Mouse (Mus musculus) forebrain, embryonic 11.5 days (tissue): ENCODE measurements around the gene Lmln. TPM values are rescaled to one million over a fixed set of nuclear protein-coding genes. Genes with fewer than 3 reads are reported as not detected.

Experiments used
- ATAC-seq: fragments of 200-750 bp; cut with Nextera tagmentation; replicated peaks from 2 replicates; pipeline ENCODE4 v1.8.0; 2017; ENCODE audit warnings: moderate TSS enrichment; ENCODE audit not compliant: low FRiP score
- DNase-seq: peaks from one replicate; pipeline ENCODE4 v3.0.0-alpha.2; 2017; ENCODE audit warnings: low spot score
- H3K27ac ChIP-seq: fragments of 300-500 bp; sonication (generic); 2 replicates; pipeline ENCODE4 v1.5.1; 2014; ENCODE audit warnings: low read depth, low read length
- H3K27me3 ChIP-seq: fragments of 300-500 bp; sonication (generic); 2 replicates; pipeline ENCODE4 v1.6.1; 2014; ENCODE audit warnings: mild to moderate bottlenecking, low read length, mixed read lengths; ENCODE audit not compliant: control insufficient read depth, insufficient read depth
- H3K36me3 ChIP-seq: fragments of 300-500 bp; sonication (generic); 2 replicates; pipeline ENCODE4 v1.6.1; 2014; ENCODE audit warnings: mild to moderate bottlenecking, low read length, moderate library complexity, mixed read lengths; ENCODE audit not compliant: control insufficient read depth, insufficient read depth
- H3K4me1 ChIP-seq: fragments of 300-500 bp; sonication (generic); replicated peaks from 2 replicates; pipeline ENCODE4 v1.6.1; 2014; ENCODE audit warnings: low read length, mixed read lengths; ENCODE audit not compliant: control insufficient read depth, insufficient read depth
- H3K4me2 ChIP-seq: fragments of 300-500 bp; sonication (generic); 2 replicates; pipeline ENCODE4 v1.6.1; 2014; ENCODE audit warnings: low read depth, mild to moderate bottlenecking, low read length, moderate library complexity, mixed read lengths; ENCODE audit not compliant: severe bottlenecking
- H3K4me3 ChIP-seq: fragments of 300-500 bp; sonication (generic); 2 replicates; pipeline ENCODE4 v1.5.1; 2014; ENCODE audit warnings: low read depth, low read length
- H3K9ac ChIP-seq: fragments of 300-500 bp; sonication (generic); 2 replicates; pipeline ENCODE4 v1.6.1; 2014; ENCODE audit warnings: low read length
- H3K9me3 ChIP-seq: fragments of 300-500 bp; sonication (generic); 2 replicates; pipeline ENCODE4 v1.6.1; 2016; ENCODE audit warnings: low read length, mixed read lengths; ENCODE audit not compliant: control insufficient read depth
- WGBS: fragments of 180-500 bp; shearing (Covaris S2); extraction: QIAGEN DNeasy Blood & Tissue Kit; methylation state at CpG from one replicate; pipeline ENCODE4 v1.1.7; 2014; 5-methylcytosine and 5-hydroxymethylcytosine counted together
- polyA plus RNA-seq: library from polyadenylated mRNA; unstranded; fragments of >200 nt; fragmentation: Nextera tagmentation; extraction: Ambion mirVana; gene quantifications from 2 replicates; pipeline ENCODE4 v1.2.1, GENCODE M21; 2014

Gene Lmln
- polyA plus RNA-seq, 1 experiment from 2014 or later = 4.5 TPM

- 76% methylated on average over 2 of the region's 2 CpGs for WGBS
- no peak for DNase-seq
- peaks cover 12% of the 10 kb centered on the region for H3K4me1 ChIP-seq
- no peak for ATAC-seq
- H3K4me2 ChIP-seq = no peak overlapping the region
- no peak overlapping the region for H3K4me3 ChIP-seq
- H3K9ac ChIP-seq = no peak overlapping the region
- H3K27ac ChIP-seq = no peak overlapping the region
- peaks cover 8% of the 10 kb centered on the region; the same call in 1 of the 2 replicates for H3K36me3 ChIP-seq
- no peaks in the 10 kb centered on the region for H3K27me3 ChIP-seq
- H3K9me3 ChIP-seq = no peaks in the 10 kb centered on the region
Measured at GRCm38 (mm10) chr16:33060926-33061325, 1.4 kb upstream of the Lmln start.

DNA sequence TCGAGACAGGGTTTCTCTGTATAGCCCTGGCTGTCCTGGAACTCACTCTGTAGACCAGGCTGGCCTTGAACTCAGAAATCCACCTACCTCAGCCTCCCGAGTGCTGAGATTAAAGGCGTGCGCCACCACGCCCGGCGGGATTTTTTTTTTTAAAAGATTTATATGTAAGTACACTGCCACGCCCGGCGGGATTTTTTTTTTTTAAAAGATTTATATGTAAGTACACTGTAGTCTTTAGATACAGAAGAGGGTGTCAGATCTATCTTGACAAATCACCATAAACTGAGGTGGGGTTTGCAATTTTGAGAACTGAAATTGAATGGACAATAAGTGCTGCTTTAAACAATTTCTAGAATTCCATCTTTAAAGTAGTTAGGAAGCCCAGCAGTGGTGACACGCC is 921 bp upstream of the Lmln start:
- H3K9ac ChIP-seq = no peak overlapping the region; the same call in 1 of the 2 replicates
- H3K9me3 ChIP-seq = no peaks in the 10 kb centered on the region
- H3K4me1 ChIP-seq = peaks cover 12% of the 10 kb centered on the region
- no peak overlapping the region for H3K4me3 ChIP-seq
- no peak overlapping the region; the same call in 1 of the 2 replicates for H3K4me2 ChIP-seq
- 47% methylated on average over 11 of the region's 11 CpGs for WGBS
- peak overlapping the region; percentile 78 for H3K27ac ChIP-seq
- peaks cover 8% of the 10 kb centered on the region; the same call in 1 of the 2 replicates for H3K36me3 ChIP-seq
- no peaks in the 10 kb centered on the region for H3K27me3 ChIP-seq
- DNase-seq (no peak), ATAC-seq (no peak)

DNA sequence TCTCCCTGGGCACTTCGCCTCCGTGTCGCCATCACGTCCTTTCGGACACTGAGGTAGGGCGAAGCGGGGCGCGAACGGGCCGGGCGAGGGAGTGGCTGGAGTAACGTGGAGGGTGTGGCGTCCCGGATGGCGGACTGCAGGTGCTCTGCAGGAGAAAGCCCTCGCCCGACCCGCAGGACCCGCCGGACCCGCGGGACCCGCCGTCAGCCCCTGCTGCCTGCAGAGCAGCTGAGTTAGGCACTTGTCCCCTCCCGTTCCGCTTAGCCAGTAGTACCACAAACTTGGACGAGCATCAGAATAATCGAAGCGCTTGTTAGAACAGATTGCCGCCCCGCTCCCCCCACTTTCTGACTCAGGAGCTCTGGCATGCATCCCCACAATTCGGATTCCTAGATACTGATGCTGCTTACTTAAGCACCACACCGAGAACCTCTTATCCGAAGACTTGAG is 386 bp downstream of the Lmln start:
- Histone ChIP-seq H3K27ac (peak overlapping the region; percentile 78), H3K36me3 (peaks cover 8% of the 10 kb centered on the region; the same call in 1 of the 2 replicates), H3K9me3 (no peaks in the 10 kb centered on the region), H3K27me3 (no peaks in the 10 kb centered on the region), H3K4me2 (peak overlapping the region; percentile 78), H3K4me3 (peak overlapping the region; percentile 73), H3K4me1 (peaks cover 12% of the 10 kb centered on the region), H3K9ac (peak overlapping the region; percentile 87)
- no peak for DNase-seq
- peak; percentile 78; the same call in 1 of the 2 replicates for ATAC-seq
- WGBS = 0% methylated on average over 35 of the region's 35 CpGs

GRCm38 (mm10) chr16:33063267-33063666 is 946 bp downstream of the Lmln start:
- no peaks in the 10 kb centered on the region for H3K27me3 ChIP-seq
- peaks cover 8% of the 10 kb centered on the region for H3K4me1 ChIP-seq
- peak overlapping the region; percentile 87 for H3K9ac ChIP-seq
- no peak for DNase-seq
- WGBS = 21% methylated on average over 7 of the region's 7 CpGs
- peak overlapping the region; percentile 78 for H3K4me2 ChIP-seq
- no peaks in the 10 kb centered on the region for H3K9me3 ChIP-seq
- H3K27ac ChIP-seq = no peak overlapping the region
- peak overlapping the region; percentile 73 for H3K4me3 ChIP-seq
- no peak for ATAC-seq
- peaks cover 7% of the 10 kb centered on the region; the same call in 1 of the 2 replicates for H3K36me3 ChIP-seq

DNA sequence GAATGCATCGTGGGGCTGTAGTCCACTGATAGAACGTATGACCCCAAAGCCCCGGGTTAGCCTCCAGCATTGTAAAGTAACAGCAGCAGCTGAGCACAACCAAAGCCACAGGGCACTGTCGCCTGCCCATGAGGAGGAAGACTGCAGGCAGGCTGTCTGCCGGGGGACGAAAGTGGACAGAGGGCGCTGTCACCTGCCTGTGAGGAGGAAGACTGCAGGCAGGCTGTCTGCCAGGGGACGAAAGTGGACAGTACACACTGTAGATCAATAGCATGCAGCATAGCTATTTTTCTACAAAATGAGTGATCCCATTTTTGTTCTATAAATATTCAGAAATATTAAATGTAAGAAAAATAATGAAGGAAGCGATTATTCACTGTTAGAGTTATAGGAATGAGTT is 2.3 kb downstream of the Lmln start:
- H3K4me1 ChIP-seq = peaks cover 7% of the 10 kb centered on the region
- H3K27me3 ChIP-seq = no peaks in the 10 kb centered on the region
- no peak overlapping the region for H3K27ac ChIP-seq
- no peak overlapping the region for H3K4me2 ChIP-seq
- DNase-seq (no peak), ATAC-seq (no peak)
- WGBS = 73% methylated on average over 9 of the region's 9 CpGs
- no peak overlapping the region for H3K9ac ChIP-seq
- H3K4me3 ChIP-seq = no peak overlapping the region
- no peaks in the 10 kb centered on the region for H3K9me3 ChIP-seq
- peaks cover 3% of the 10 kb centered on the region; the same call in 1 of the 2 replicates for H3K36me3 ChIP-seq

DNA sequence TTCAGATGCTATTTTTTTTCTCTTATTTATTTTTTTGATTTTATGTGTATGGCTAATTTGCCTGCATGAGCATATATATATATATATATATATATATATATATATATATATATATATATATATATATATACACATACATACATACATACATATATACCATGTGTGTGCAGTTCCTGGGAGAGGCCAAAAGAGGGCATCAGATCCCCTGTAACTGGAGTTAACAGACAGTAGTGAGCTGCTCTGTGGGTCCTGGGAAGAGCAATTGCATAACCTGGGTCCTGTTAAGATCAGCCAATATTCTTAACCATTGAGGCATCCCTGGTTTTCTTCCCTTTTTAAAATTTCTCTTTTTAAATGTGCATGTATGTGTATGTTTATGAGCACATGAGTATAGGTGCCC is 8.6 kb downstream of the Lmln start:
- no peak for ATAC-seq
- Histone ChIP-seq H3K4me1 (no peaks in the 10 kb centered on the region), H3K27me3 (no peaks in the 10 kb centered on the region), H3K36me3 (peaks cover 2% of the 10 kb centered on the region), H3K9ac (no peak overlapping the region), H3K9me3 (no peaks in the 10 kb centered on the region), H3K27ac (no peak overlapping the region), H3K4me3 (no peak overlapping the region), H3K4me2 (no peak overlapping the region)
- no peak for DNase-seq

DNA sequence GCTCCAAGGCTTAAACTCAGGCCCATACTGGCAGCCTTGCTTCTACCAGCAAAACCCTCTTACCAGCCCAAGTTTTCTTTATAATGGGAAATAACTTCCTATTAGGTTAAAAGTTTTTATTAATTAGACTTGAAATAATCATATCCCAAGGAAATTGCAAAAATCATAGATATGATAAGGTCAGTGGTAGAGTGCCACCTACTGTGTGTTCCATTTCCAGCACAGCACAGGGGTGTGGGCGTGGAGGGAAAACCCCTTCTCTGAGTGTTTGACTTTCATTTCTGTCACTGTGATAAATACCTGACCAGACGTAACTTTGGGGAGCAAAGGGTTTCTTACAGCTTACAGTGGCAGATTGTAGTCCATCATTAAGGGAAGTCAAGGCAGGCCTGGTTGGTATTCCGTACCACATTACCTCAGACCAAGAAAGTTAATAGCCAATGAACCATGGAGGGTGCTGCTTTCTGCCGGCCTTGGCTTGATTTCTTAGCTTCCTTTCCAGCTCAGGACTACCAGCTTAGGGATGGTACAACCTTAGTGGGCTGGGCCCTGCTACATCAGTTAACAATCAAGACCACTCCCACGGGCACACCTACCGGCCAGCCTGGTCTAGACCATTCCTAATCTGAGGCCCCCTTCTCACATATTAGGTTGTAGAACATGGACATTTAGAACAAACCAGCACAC is 10.7 kb downstream of the Lmln start:
- no peak overlapping the region for H3K27ac ChIP-seq
- no peak for DNase-seq
- no peaks in the 10 kb centered on the region for H3K9me3 ChIP-seq
- no peaks in the 10 kb centered on the region for H3K4me1 ChIP-seq
- H3K4me3 ChIP-seq = no peak overlapping the region
- H3K36me3 ChIP-seq = peaks cover 2% of the 10 kb centered on the region
- ATAC-seq = no peak
- no peak overlapping the region for H3K9ac ChIP-seq
- no peak overlapping the region for H3K4me2 ChIP-seq
- 86% methylated on average over 6 of the region's 6 CpGs for WGBS
- H3K27me3 ChIP-seq = no peaks in the 10 kb centered on the region

DNA sequence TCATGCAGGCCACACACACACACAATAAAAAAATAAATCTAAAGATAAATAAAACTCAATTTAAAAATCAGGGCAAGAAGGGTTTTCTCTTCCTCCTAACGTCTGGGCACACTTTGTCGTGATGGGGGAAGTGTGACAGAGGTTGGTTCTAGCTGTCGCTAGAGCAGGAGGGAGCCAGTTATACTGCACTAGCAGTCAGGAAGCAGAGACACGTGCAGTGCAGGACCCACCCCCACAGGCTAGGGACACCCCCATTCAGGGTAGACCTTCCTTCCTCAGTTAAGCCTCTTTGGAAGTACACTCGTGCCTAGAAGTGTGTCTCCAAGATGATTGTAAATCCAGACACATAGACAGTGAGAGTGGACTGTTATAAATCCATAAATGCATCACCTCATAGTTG is 12.6 kb downstream of the Lmln start:
- Histone ChIP-seq H3K9ac (no peak overlapping the region), H3K9me3 (no peaks in the 10 kb centered on the region), H3K27me3 (no peaks in the 10 kb centered on the region), H3K4me2 (no peak overlapping the region), H3K4me3 (no peak overlapping the region), H3K27ac (no peak overlapping the region), H3K4me1 (no peaks in the 10 kb centered on the region), H3K36me3 (peaks cover 2% of the 10 kb centered on the region)
- DNase-seq = no peak
- 85% methylated on average over 5 of the region's 5 CpGs for WGBS
- no peak for ATAC-seq

DNA sequence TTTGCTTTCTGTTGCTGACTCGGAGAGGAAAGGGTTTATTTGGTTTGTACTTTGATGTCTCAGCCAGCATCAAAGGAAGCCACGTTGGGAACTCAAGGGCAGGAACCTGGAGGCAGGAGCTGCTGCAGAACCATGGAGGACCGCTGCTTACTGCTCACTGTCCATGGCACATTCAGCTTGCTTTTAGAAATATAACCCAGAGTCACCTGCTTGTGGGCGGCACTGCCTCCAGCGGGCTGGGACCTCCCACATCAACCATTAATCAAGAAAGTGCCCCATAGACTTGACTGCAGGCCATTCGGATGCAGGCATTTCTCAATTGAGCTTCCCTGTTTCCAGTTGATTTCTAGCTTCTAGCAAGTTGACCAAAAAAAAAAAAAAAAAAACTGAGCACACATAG is 13.8 kb downstream of the Lmln start:
- Histone ChIP-seq H3K36me3 (0 out of 2 replicates have a peak, but pooled peaks cover under 1% of the 10 kb centered on the region), H3K9me3 (no peaks in the 10 kb centered on the region), H3K4me2 (no peak overlapping the region), H3K27me3 (no peaks in the 10 kb centered on the region), H3K4me1 (no peaks in the 10 kb centered on the region), H3K4me3 (no peak overlapping the region), H3K27ac (no peak overlapping the region), H3K9ac (no peak overlapping the region)
- 87% methylated on average over 6 of the region's 6 CpGs for WGBS
- DNase-seq = no peak
- ATAC-seq = no peak
